Mouse (Mus musculus): ENCODE data around the gene Rnf167. TPM values are rescaled to one million over a fixed set of nuclear protein-coding genes. Genes with fewer than 3 reads are reported as not detected.

Gene Rnf167
- polyA plus RNA-seq, 1 experiment from 2014 or later: 113 TPM

DNA sequence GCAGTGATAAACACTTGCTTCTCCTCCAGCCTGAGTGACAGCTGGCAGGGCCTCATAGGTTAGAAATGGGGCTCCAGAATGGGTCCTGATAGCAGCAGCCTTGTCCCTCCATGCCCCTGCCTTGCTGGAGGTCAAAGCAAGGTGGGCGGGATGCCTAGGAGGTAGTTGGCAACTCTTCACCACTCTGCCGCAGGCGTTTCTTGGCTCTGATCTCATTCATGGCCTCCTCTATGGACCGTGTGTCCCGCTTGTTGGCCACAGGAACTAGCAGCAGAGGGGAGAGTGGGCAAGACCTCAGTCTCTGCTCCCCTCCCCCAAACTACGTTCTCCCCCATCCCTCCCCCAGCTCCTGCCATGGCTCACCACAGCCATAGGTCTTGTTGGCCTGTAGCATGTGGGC is 16.9 kb downstream of the Rnf167 start:
- no peak overlapping the region for H3K27ac ChIP-seq
- TF ChIP-seq CTCF (IDR thresholded peaks at IDR 0.05; ENCODE audit: low read depth): no peak
- peaks cover 37% of the 10 kb centered on the region for H3K36me3 ChIP-seq (ENCODE audit: insufficient read depth, low read length)
- H3K4me1 ChIP-seq (replicated peaks; ENCODE audit: insufficient read depth, low read length): peaks cover 7% of the 10 kb centered on the region
- DNase-seq (ENCODE audit: low spot score) (no peak), ATAC-seq (replicated peaks; ENCODE audit: low FRiP score, low read depth) (no peak)
- no peak overlapping the region for H3K9ac ChIP-seq (ENCODE audit: low read depth, low read length)
- H3K4me3 ChIP-seq (replicated peaks; ENCODE audit: low read depth, low read length): no peak overlapping the region
- no peak overlapping the region for H3K4me2 ChIP-seq (ENCODE audit: low read length)
- H3K9me3 ChIP-seq (replicated peaks; ENCODE audit: low read length): no peaks in the 10 kb centered on the region
- WGBS: 84% methylated on average over 6 of the region's 6 CpGs
- no peaks in the 10 kb centered on the region for H3K27me3 ChIP-seq (ENCODE audit: insufficient read depth, low read length)

DNA sequence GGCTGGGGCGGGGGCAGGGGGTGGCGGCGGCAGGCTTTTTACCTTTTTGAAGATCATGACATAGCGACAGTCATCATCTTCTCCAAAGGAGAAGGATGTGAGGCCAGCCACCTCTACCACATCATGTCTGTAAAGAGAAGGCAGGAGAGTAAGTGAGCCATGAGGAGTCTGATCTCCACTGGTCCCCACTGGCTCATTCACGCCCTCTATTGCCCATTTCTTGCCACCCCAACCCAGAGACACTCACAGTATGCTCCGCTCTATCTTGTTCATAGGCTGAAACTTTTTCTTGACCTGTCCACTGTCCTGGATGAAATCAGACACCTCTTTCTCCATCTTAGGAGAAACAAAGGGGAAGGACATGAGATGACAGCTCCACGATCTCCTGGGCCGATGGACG is 17.7 kb downstream of the Rnf167 start:
- Histone ChIP-seq H3K4me1 (replicated peaks; ENCODE audit: insufficient read depth, low read length) (peaks cover 7% of the 10 kb centered on the region), H3K36me3 (ENCODE audit: insufficient read depth, low read length) (peaks cover 37% of the 10 kb centered on the region), H3K9me3 (replicated peaks; ENCODE audit: low read length) (no peaks in the 10 kb centered on the region), H3K27me3 (ENCODE audit: insufficient read depth, low read length) (no peaks in the 10 kb centered on the region), H3K9ac (ENCODE audit: low read depth, low read length) (no peak overlapping the region), H3K4me2 (ENCODE audit: low read length) (no peak overlapping the region), H3K4me3 (replicated peaks; ENCODE audit: low read depth, low read length) (no peak overlapping the region), H3K27ac (no peak overlapping the region)
- TF ChIP-seq CTCF (IDR thresholded peaks at IDR 0.05; ENCODE audit: low read depth): no peak
- ATAC-seq (replicated peaks; ENCODE audit: low FRiP score, low read depth): no peak
- DNase-seq (ENCODE audit: low spot score): no peak
- whole genome bisulfite sequencing: 85% methylated on average over 9 of the region's 9 CpGs

DNA sequence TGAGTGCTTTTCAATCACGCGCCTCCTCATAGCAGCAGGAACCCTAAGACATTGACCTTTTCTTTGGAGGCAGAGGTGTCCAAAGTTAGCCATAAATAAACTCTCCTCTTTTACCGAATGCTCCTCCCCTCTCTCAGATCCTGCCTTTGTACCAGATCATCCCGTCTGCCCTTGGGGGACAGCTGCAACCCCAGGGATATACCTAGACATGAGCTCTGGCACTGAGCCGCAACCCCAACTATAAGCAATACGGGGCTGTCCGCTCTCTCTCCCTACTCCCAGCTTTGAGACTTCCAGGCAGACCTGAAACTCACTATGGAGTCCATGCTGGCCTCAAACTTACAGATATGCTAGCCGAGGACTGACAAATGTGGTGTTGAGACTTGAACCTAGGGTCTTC is 19.7 kb downstream of the Rnf167 start:
- TF ChIP-seq CTCF (IDR thresholded peaks at IDR 0.05; ENCODE audit: low read depth): no peak
- ATAC-seq (replicated peaks; ENCODE audit: low FRiP score, low read depth) (no peak), DNase-seq (ENCODE audit: low spot score) (no peak)
- H3K9ac ChIP-seq (ENCODE audit: low read depth, low read length): no peak overlapping the region
- no peaks in the 10 kb centered on the region for H3K9me3 ChIP-seq (replicated peaks; ENCODE audit: low read length)
- H3K36me3 ChIP-seq (ENCODE audit: insufficient read depth, low read length): peaks cover 40% of the 10 kb centered on the region
- H3K27ac ChIP-seq: no peak overlapping the region
- WGBS: 93% methylated on average over 8 of the region's 8 CpGs
- H3K4me1 ChIP-seq (replicated peaks; ENCODE audit: insufficient read depth, low read length): peaks cover 7% of the 10 kb centered on the region
- H3K4me2 ChIP-seq (ENCODE audit: low read length): no peak overlapping the region
- H3K27me3 ChIP-seq (ENCODE audit: insufficient read depth, low read length): no peaks in the 10 kb centered on the region
- H3K4me3 ChIP-seq (replicated peaks; ENCODE audit: low read depth, low read length): no peak overlapping the region

DNA sequence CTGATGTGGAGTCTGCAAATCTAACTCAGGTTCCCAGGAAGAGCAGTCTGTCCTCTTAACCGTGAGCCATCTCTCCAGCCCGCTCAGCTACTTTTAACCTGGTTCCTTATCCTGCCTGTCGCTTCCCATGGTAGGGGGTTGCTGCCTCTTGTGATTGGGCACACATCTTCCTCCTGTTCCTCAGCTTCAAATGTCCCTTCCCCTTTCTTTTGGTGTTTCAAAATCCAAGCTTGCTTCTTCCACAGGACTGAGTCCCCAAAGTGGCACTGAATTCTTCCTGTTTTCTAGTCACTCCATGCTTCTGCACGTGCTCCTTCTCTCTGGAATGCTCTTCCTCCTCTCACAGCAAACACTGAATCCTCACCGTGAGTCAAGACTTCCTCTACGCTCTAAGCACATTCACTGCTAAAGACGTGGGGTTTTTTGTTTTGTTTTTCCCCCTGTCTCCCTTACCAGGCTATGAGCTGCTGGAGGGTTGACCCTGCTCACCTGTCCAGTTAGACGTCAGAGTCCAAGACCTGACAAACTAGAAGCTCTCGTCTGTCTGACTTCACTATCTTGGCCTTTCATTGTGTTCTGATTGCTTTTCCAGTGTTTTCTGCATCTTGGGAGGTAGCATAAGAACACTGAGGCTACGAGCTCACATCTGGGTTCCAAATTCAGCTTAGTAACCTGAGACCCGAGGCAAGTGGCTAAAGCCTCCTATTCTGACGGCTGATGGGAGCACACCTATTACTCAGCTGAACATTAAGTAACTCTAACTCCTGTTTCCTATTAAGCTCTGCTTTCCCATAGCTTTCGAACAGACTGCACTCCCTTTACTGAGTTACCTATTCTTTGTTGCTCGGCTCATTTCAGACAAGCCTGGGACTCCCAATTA is 20.5 kb downstream of the Rnf167 start:
- Histone ChIP-seq H3K4me1 (replicated peaks; ENCODE audit: insufficient read depth, low read length) (peaks cover 7% of the 10 kb centered on the region), H3K9ac (ENCODE audit: low read depth, low read length) (peak overlapping the region; percentile 60; the same call in 1 of the 2 replicates), H3K4me3 (replicated peaks; ENCODE audit: low read depth, low read length) (peak overlapping the region; percentile 63), H3K4me2 (ENCODE audit: low read length) (peak overlapping the region; percentile 96), H3K27ac (peak overlapping the region; percentile 75), H3K9me3 (replicated peaks; ENCODE audit: low read length) (no peaks in the 10 kb centered on the region), H3K36me3 (ENCODE audit: insufficient read depth, low read length) (peaks cover 33% of the 10 kb centered on the region), H3K27me3 (ENCODE audit: insufficient read depth, low read length) (no peaks in the 10 kb centered on the region)
- ATAC-seq (replicated peaks; ENCODE audit: low FRiP score, low read depth) (no peak), DNase-seq (ENCODE audit: low spot score) (no peak)
- TF ChIP-seq CTCF (IDR thresholded peaks at IDR 0.05; ENCODE audit: low read depth): no peak
- 54% methylated on average over 14 of the region's 14 CpGs for WGBS

DNA sequence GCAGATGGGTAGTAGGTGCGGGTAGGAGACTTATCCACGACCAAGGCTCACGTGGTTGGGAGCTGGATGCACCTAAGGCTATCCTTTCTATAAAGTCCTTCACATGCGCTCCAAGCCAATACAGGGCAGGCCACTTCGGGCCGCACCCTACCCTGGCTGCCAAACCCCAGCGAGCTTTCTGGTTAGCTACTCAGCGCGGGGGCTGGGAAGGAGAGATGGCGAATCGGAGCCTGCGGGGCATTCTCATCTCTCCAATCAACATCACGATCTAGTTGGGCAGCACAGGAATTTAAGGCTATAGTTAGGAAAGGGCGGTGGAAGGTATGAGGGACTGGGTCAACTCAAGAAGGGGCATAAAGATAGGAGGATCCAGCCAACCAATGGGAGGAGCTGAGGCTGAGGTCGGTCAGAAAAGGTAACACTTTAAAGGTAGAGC is 21.3 kb downstream of the Rnf167 start:
- Histone ChIP-seq H3K9ac (ENCODE audit: low read depth, low read length) (peak overlapping the region; percentile 60), H3K27me3 (ENCODE audit: insufficient read depth, low read length) (no peaks in the 10 kb centered on the region), H3K36me3 (ENCODE audit: insufficient read depth, low read length) (peaks cover 24% of the 10 kb centered on the region), H3K4me2 (ENCODE audit: low read length) (peak overlapping the region; percentile 96), H3K27ac (peak overlapping the region; percentile 75), H3K4me3 (replicated peaks; ENCODE audit: low read depth, low read length) (peak overlapping the region; percentile 63), H3K9me3 (replicated peaks; ENCODE audit: low read length) (no peaks in the 10 kb centered on the region), H3K4me1 (replicated peaks; ENCODE audit: insufficient read depth, low read length) (peaks cover 7% of the 10 kb centered on the region)
- under 1% methylated on average over 15 of the region's 15 CpGs for WGBS
- DNase-seq (ENCODE audit: low spot score) (no peak), ATAC-seq (replicated peaks; ENCODE audit: low FRiP score, low read depth) (no peak)
- no peak for TF ChIP-seq CTCF (IDR thresholded peaks at IDR 0.05; ENCODE audit: low read depth)

DNA sequence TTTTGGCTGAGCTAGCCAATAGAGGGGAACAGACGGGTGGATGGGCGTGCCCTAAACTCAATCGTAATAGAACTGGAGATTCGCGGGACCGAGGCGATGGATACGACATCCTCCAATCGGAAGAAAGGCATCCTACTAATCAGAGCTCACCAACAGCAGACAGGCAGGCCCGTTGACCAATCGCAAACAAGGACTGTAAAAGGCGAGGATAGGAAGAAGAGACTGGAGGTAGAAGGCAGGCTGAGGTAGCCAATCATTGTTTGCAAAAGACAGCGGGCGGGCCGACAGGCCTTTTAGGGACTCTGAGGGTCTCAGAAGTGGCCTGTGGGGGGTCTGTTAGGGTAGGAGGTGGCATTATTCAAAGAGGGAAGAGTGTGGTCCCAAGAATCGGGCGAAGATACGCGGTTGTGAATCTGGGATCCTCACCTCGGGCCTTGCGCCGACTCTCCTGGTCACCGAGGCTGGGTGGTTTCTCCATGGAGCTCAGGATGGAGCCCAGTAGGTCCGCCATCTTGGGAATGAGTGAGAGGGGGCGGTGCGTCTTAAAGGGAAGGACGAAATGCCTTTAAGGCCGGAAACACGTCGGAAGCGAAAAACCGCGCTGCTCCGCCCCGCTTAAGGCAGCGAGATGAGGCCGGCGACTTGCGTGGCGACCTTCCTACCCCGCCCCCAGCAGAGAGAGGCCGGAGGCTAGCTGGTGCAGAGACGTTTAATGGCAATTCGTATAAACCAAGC is 21.9 kb downstream of the Rnf167 start, which contains the start of gene Spag7:
Gene Spag7, minus strand, starts transcription at position 646 of the 735 bp plus-strand sequence.
- Histone ChIP-seq H3K27me3 (ENCODE audit: insufficient read depth, low read length) (no peaks in the 10 kb centered on the region), H3K36me3 (ENCODE audit: insufficient read depth, low read length) (peaks cover 22% of the 10 kb centered on the region)
- WGBS: under 1% methylated on average over 44 of the region's 44 CpGs

More for the DNA sequence above, 21.9 kb downstream of the Rnf167 start, which contains the start of gene Spag7:
- peak within 1 kb of the TSS; percentile 63 for H3K4me3 ChIP-seq (replicated peaks; ENCODE audit: low read depth, low read length)
- ATAC-seq (replicated peaks; ENCODE audit: low FRiP score, low read depth): peak; percentile 94
- peaks cover 7% of the 10 kb centered on the region for H3K4me1 ChIP-seq (replicated peaks; ENCODE audit: insufficient read depth, low read length)
- no peaks in the 10 kb centered on the region for H3K9me3 ChIP-seq (replicated peaks; ENCODE audit: low read length)
- peak within 1 kb of the TSS; percentile 98 for H3K27ac ChIP-seq
- peak within 1 kb of the TSS; percentile 96 for H3K4me2 ChIP-seq (ENCODE audit: low read length)
- no peak for TF ChIP-seq CTCF (IDR thresholded peaks at IDR 0.05; ENCODE audit: low read depth)
- DNase-seq (ENCODE audit: low spot score): peak; percentile 100
- peak within 1 kb of the TSS; percentile 73 for H3K9ac ChIP-seq (ENCODE audit: low read depth, low read length)

Data from kidney, postnatal 0 days (tissue).